19 mouse cellular contexts compared by ENCODE assay signal in genomic region chr11:94323271-94323925, GRCm38 (mm10). TPM values are rescaled to one million over a fixed set of nuclear protein-coding genes. Genes with fewer than 3 reads are reported as not detected.
DNase-seq lines count a peak whose midpoint lies in the region; ATAC-seq and TF ChIP-seq lines count a peak whose summit lies in the region.
"Had no signal": no experiment of that assay in that cellular context is flagged by ENCODE, and none has a peak within 500 bp of the region (broad histone marks: within the 10 kb centered on the region; RNA-seq: fewer than 3 reads in every experiment).

No protein-coding gene starts in this region.

- no peak for TF ChIP-seq EP300 in stomach, postnatal 0 days (optimal IDR thresholded peaks at IDR 0.05)

- DNase-seq in forebrain, embryonic 10.5 days (ENCODE audit: extremely low spot score, low spot score) = no peak
- DNase-seq in hindbrain, embryonic 14.5 days (ENCODE audit: low spot score) = no peak
- no peak for DNase-seq in testis, postnatal 10 days (ENCODE audit: low spot score)
- DNase-seq in stomach, postnatal 0 days (ENCODE audit: low spot score) = no peak
- no peak for DNase-seq in right cerebral cortex, postnatal 36 days (ENCODE audit: low spot score in 2 of 2)
- DNase-seq: cerebellum, adult 2 months; embryo, embryonic 11 days; gastrocnemius, postnatal 25 days; heart, postnatal 36 days; kidney, adult 18-20 months; right cerebral cortex, adult 18-20 months; thymus, postnatal 25 days had no signal

- no peaks in the 10 kb centered on the region for H3K9me3 ChIP-seq in forebrain, embryonic 10.5 days
- no peaks in the 10 kb centered on the region for H3K9me3 ChIP-seq in forebrain, embryonic 16.5 days (ENCODE audit: control insufficient read depth, low read length)
- no peaks in the 10 kb centered on the region for H3K9me3 ChIP-seq in hindbrain, embryonic 14.5 days (ENCODE audit: control insufficient read depth, low read length)
- H3K9me3 ChIP-seq in hindbrain, embryonic 12.5 days (replicated peaks) = no peaks in the 10 kb centered on the region
- H3K9me3 ChIP-seq in stomach, postnatal 0 days (ENCODE audit: control insufficient read depth, low read length) = no peaks in the 10 kb centered on the region
- H3K9me3 ChIP-seq: G1E; liver, embryonic 15.5 days had no signal

- H3K36me3 ChIP-seq in forebrain, embryonic 10.5 days (replicated peaks) = peaks cover 18% of the 10 kb centered on the region
- H3K36me3 ChIP-seq in forebrain, embryonic 16.5 days (ENCODE audit: control insufficient read depth, insufficient read depth) = no peaks in the 10 kb centered on the region
- no peaks in the 10 kb centered on the region for H3K36me3 ChIP-seq in hindbrain, embryonic 14.5 days (replicated peaks; ENCODE audit: control insufficient read depth, insufficient read depth)
- no peaks in the 10 kb centered on the region for H3K36me3 ChIP-seq in hindbrain, embryonic 12.5 days
- H3K36me3 ChIP-seq in testis, adult 2 months (ENCODE audit: control insufficient read depth, insufficient read depth, low read length) = no peaks in the 10 kb centered on the region
- H3K36me3 ChIP-seq in stomach, postnatal 0 days (ENCODE audit: control insufficient read depth, insufficient read depth, low read length) = no peaks in the 10 kb centered on the region

- H3K27me3 ChIP-seq in forebrain, embryonic 10.5 days (ENCODE audit: poor library complexity, severe bottlenecking) = no peaks in the 10 kb centered on the region
- no peaks in the 10 kb centered on the region for H3K27me3 ChIP-seq in forebrain, embryonic 16.5 days (replicated peaks; ENCODE audit: control insufficient read depth, insufficient read depth, low read length)
- no peaks in the 10 kb centered on the region for H3K27me3 ChIP-seq in hindbrain, embryonic 14.5 days (ENCODE audit: control insufficient read depth, insufficient read depth, low read length)
- H3K27me3 ChIP-seq in hindbrain, embryonic 12.5 days = no peaks in the 10 kb centered on the region
- H3K27me3 ChIP-seq in testis, adult 2 months (ENCODE audit: control insufficient read depth, insufficient read depth, low read length) = no peaks in the 10 kb centered on the region
- no peaks in the 10 kb centered on the region for H3K27me3 ChIP-seq in stomach, postnatal 0 days (ENCODE audit: control insufficient read depth, insufficient read depth, low read length)
- H3K27me3 ChIP-seq: liver, embryonic 15.5 days had no signal

- peak overlapping the region; percentile 99 for H3K27ac ChIP-seq in forebrain, embryonic 10.5 days
- no peak overlapping the region for H3K27ac ChIP-seq in forebrain, embryonic 16.5 days (ENCODE audit: low read length)
- H3K27ac ChIP-seq in hindbrain, embryonic 14.5 days = 0 out of 2 replicates have a peak overlapping the region, but pooled peaks have one; percentile 99
- no peak overlapping the region; the same call in 1 of the 2 replicates for H3K27ac ChIP-seq in hindbrain, embryonic 12.5 days
- H3K27ac ChIP-seq in testis, adult 2 months (ENCODE audit: control insufficient read depth, insufficient read depth, low read depth, low read length) = peak overlapping the region; percentile 99
- peak overlapping the region; percentile 98 for H3K27ac ChIP-seq in stomach, postnatal 0 days (replicated peaks)

- ATAC-seq in forebrain, embryonic 16.5 days = no peak
- no peak for ATAC-seq in hindbrain, embryonic 14.5 days (ENCODE audit: low FRiP score)
- no peak for ATAC-seq in hindbrain, embryonic 12.5 days (ENCODE audit: low FRiP score)
- no peak for ATAC-seq in stomach, postnatal 0 days (ENCODE audit: low FRiP score, low TSS enrichment)

- H3K4me1 ChIP-seq in forebrain, embryonic 10.5 days = peaks cover 49% of the 10 kb centered on the region
- H3K4me1 ChIP-seq in forebrain, embryonic 16.5 days (replicated peaks; ENCODE audit: control insufficient read depth, insufficient read depth, low read length) = peaks cover 30% of the 10 kb centered on the region
- peaks cover 31% of the 10 kb centered on the region for H3K4me1 ChIP-seq in hindbrain, embryonic 14.5 days (replicated peaks; ENCODE audit: control insufficient read depth, insufficient read depth, low read length)
- peaks cover 23% of the 10 kb centered on the region for H3K4me1 ChIP-seq in hindbrain, embryonic 12.5 days
- peaks cover 5% of the 10 kb centered on the region for H3K4me1 ChIP-seq in testis, adult 2 months (ENCODE audit: control insufficient read depth, insufficient read depth, low read length)
- peaks cover 7% of the 10 kb centered on the region; the same call in 1 of the 2 replicates for H3K4me1 ChIP-seq in stomach, postnatal 0 days (replicated peaks; ENCODE audit: control insufficient read depth, insufficient read depth)

- no peak overlapping the region; the same call in 1 of the 2 replicates for H3K4me3 ChIP-seq in forebrain, embryonic 10.5 days
- no peak overlapping the region for H3K4me3 ChIP-seq in forebrain, embryonic 16.5 days (replicated peaks; ENCODE audit: low read length)
- H3K4me3 ChIP-seq in hindbrain, embryonic 14.5 days (replicated peaks; ENCODE audit: low read length) = no peak overlapping the region
- no peak overlapping the region for H3K4me3 ChIP-seq in hindbrain, embryonic 12.5 days
- H3K4me3 ChIP-seq in testis, adult 2 months (ENCODE audit: control insufficient read depth, low read depth, low read length) = no peak overlapping the region
- H3K4me3 ChIP-seq in stomach, postnatal 0 days (ENCODE audit: low read depth, low read length) = no peak overlapping the region

- no peak for TF ChIP-seq POLR2A in testis, adult 2 months (IDR thresholded peaks at IDR 0.05; ENCODE audit: control insufficient read depth, low read depth, low read length)

- no peak for TF ChIP-seq CTCF in testis, adult 2 months (IDR thresholded peaks at IDR 0.05; ENCODE audit: control insufficient read depth, insufficient read depth, insufficient replicate concordance, low read depth, low read length)
- TF ChIP-seq CTCF in stomach, postnatal 0 days (IDR thresholded peaks at IDR 0.05; ENCODE audit: low read depth) = no peak

- 56% methylated on average over 5 of the region's 5 CpGs for WGBS in forebrain, embryonic 10.5 days
- 49% methylated on average over 5 of the region's 5 CpGs for WGBS in forebrain, embryonic 16.5 days
- 77% methylated on average over 5 of the region's 5 CpGs for WGBS in hindbrain, embryonic 14.5 days
- 79% methylated on average over 5 of the region's 5 CpGs for whole genome bisulfite sequencing in hindbrain, embryonic 12.5 days
- WGBS in stomach, postnatal 0 days = 59% methylated on average over 5 of the region's 5 CpGs

- H3K4me2 ChIP-seq in forebrain, embryonic 16.5 days (ENCODE audit: low read length) = no peak overlapping the region
- no peak overlapping the region for H3K4me2 ChIP-seq in hindbrain, embryonic 14.5 days (replicated peaks)
- no peak overlapping the region for H3K4me2 ChIP-seq in hindbrain, embryonic 12.5 days (replicated peaks)
- no peak overlapping the region for H3K4me2 ChIP-seq in stomach, postnatal 0 days (replicated peaks; ENCODE audit: low read depth)

- no peak overlapping the region for H3K9ac ChIP-seq in forebrain, embryonic 16.5 days (replicated peaks; ENCODE audit: low read depth, low read length)
- H3K9ac ChIP-seq in hindbrain, embryonic 14.5 days = no peak overlapping the region
- H3K9ac ChIP-seq in hindbrain, embryonic 12.5 days = no peak overlapping the region
- H3K9ac ChIP-seq in stomach, postnatal 0 days (ENCODE audit: low read length) = no peak overlapping the region

RNA-seq across cellular contexts. Expression of gene Luc7l3, which starts 1.6 kb away (rescaled TPM):
- 113 and 129 TPM in 2 replicates for polyA plus RNA-seq in forebrain, embryonic 10.5 days (2016; fragmentation: Nextera tagmentation; extraction: Ambion mirVana)
- polyA plus RNA-seq in forebrain, embryonic 16.5 days (2015; fragmentation: Nextera tagmentation; extraction: Ambion mirVana) = 152 and 163 TPM in 2 replicates
- 94.9 and 105 TPM in 2 replicates for polyA plus RNA-seq in hindbrain, embryonic 14.5 days (2014; fragmentation: Nextera tagmentation; extraction: Ambion mirVana)
- 153 and 167 TPM in 2 replicates for polyA plus RNA-seq in hindbrain, embryonic 12.5 days (2016; fragmentation: Nextera tagmentation; extraction: Ambion mirVana)
- polyA plus RNA-seq in testis, adult 2 months (2012; rRNA removed) = 8.2 and 10.7 TPM in 2 replicates
- polyA plus RNA-seq in stomach, postnatal 0 days (2015; fragmentation: Nextera tagmentation; extraction: Ambion mirVana) = 50.0 and 51.2 TPM in 2 replicates

RNA-seq across cellular contexts. Expression of gene Ankrd40, which starts 4.4 kb away (rescaled TPM):
- polyA plus RNA-seq in forebrain, embryonic 10.5 days (2016; fragmentation: Nextera tagmentation; extraction: Ambion mirVana) = 10.3 and 11.4 TPM in 2 replicates
- 8.6 and 11.4 TPM in 2 replicates for polyA plus RNA-seq in forebrain, embryonic 16.5 days (2015; fragmentation: Nextera tagmentation; extraction: Ambion mirVana)
- polyA plus RNA-seq in hindbrain, embryonic 14.5 days (2014; fragmentation: Nextera tagmentation; extraction: Ambion mirVana) = 12.8 and 12.9 TPM in 2 replicates
- polyA plus RNA-seq in hindbrain, embryonic 12.5 days (2016; fragmentation: Nextera tagmentation; extraction: Ambion mirVana) = 27.3 and 28.7 TPM in 2 replicates
- polyA plus RNA-seq in testis, adult 2 months (2012; rRNA removed) = 80.8 and 89.0 TPM in 2 replicates
- 14.8 and 15.6 TPM in 2 replicates for polyA plus RNA-seq in stomach, postnatal 0 days (2015; fragmentation: Nextera tagmentation; extraction: Ambion mirVana)

RNA-seq across cellular contexts. Expression of gene Gm21885, which starts 41.7 kb away (rescaled TPM):
- 0.34 TPM in 1 of 2 replicates, not detected in the other for polyA plus RNA-seq in forebrain, embryonic 10.5 days (2016; fragmentation: Nextera tagmentation; extraction: Ambion mirVana)
- polyA plus RNA-seq in forebrain, embryonic 16.5 days (2015; fragmentation: Nextera tagmentation; extraction: Ambion mirVana) = 0.38 and 0.66 TPM in 2 replicates
- polyA plus RNA-seq in hindbrain, embryonic 14.5 days (2014; fragmentation: Nextera tagmentation; extraction: Ambion mirVana) = 0.38 TPM in 1 of 2 replicates, not detected in the other
- 0.31 and 0.48 TPM in 2 replicates for polyA plus RNA-seq in hindbrain, embryonic 12.5 days (2016; fragmentation: Nextera tagmentation; extraction: Ambion mirVana)
- polyA plus RNA-seq in testis, adult 2 months (2012; rRNA removed) = not detected in 2 replicates
- not detected in 2 replicates for polyA plus RNA-seq in stomach, postnatal 0 days (2015; fragmentation: Nextera tagmentation; extraction: Ambion mirVana)
- polyA plus RNA-seq: cerebellum, adult 2 months; erythroblast, embryonic 14.5 days; G1E; liver, embryonic 15.5 days; macrophage had no signal

Comparison
In these comparisons a context has a peak if more than half of its experiments do, and no peak if none do; other contexts are left out.
1. H3K27ac ChIP-seq: peak in forebrain, embryonic 10.5 days (single experiment), hindbrain, embryonic 14.5 days (single experiment), testis, adult 2 months (single experiment) and stomach, postnatal 0 days (single experiment); none in forebrain, embryonic 16.5 days (single experiment) and hindbrain, embryonic 12.5 days (single experiment).